Mouse (Mus musculus) urinary bladder, postnatal 4 days (tissue): ENCODE results near the gene Bmp3.

ENCODE experiments used
- DNase-seq, 2 experiments: peaks; one replicate each; pipeline ENCODE4 v3.0.0; 2021 to 2022; ENCODE audit warnings: low spot score in 2 of 2

The Bmp3 gene

GRCm38 (mm10) chr5:98902339-98902738 lies 48.1 kb downstream of the Bmp3 start:
- no peak for DNase-seq

- no peak for DNase-seq
Observed at GRCm38 (mm10) chr5:98918716-98919115, 64.5 kb downstream of the Bmp3 start.

DNA sequence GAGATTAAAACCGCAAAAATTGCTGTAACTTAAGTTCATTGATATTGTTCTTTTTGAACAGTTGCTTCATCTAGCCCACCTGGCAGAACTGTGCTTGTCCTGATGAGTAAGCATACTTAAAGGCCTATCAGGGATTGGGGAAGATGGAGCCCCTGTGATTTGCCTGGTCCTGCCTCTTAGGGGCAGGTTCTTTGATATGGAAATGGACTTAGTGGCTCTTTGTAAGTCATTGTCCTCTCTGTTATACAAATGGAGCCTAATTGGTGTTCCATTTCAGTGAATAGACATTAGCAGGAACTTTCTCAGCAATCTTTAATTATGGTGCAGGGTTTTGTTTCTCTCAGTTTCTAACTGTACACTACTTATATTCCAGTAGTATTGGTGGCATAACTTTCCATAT lies 67.4 kb downstream of the Bmp3 start:
- DNase-seq, result no peak

- DNase-seq, result no peak
Observed at GRCm38 (mm10) chr5:98922921-98923320, 68.7 kb downstream of the Bmp3 start.
